Mouse (Mus musculus): ENCODE results near the gene Gm42372.
"Not testable (repeated sequence)": the region's sequence is repeated elsewhere in the genome, so short reads cannot be mapped to it uniquely, and the experiment has no call there.

DNA sequence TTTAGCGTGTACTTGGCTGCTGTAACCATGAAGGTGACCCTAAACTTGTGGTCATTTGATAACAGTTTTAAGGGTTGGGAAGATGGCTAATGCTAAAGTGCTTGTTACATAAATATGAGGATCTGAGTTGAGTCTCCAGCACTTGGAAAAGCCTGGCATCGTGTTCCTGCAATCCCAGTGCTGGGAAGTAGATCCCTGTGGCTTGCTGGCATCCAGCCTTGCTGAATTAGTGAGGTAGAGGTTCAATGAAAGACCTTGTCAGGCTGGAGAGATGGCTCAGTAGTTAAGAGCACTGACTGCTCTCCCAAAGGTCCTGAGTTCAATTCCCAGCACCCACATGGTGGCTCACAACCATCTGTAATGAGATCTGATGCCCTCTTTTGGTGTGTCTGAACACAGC is 29.1 kb upstream of the Gm42372 start:
- not testable (repeated sequence) for TF ChIP-seq CTCF (IDR thresholded peaks at IDR 0.05; ENCODE audit: low read depth, low read length); POLR2A (IDR thresholded peaks at IDR 0.05; ENCODE audit: insufficient read depth, low read length)
